Mouse (Mus musculus) CH12.LX (cell line): ENCODE data around the gene Pom121.

Experiments used
- CTCF ChIP-seq, 2 experiments: IDR thresholded peaks in 1 of 2; conservative IDR thresholded peaks in 1 of 2; 2 replicates each; pipeline ENCODE4 v1.5.1; 2011 to 2012; ENCODE audit warnings: low read depth in 2 of 2, low read length in 2 of 2, improper control_type of control experiment in 1 of 2, inconsistent platforms in 1 of 2, mild to moderate bottlenecking in 1 of 2, moderate library complexity in 1 of 2
- ZC3H11A ChIP-seq: IDR thresholded peaks from 2 replicates; pipeline ENCODE4 v1.6.1; 2012; ENCODE audit warnings: low read depth, mild to moderate bottlenecking, inconsistent platforms, low read length, improper control_type of control experiment

DNA sequence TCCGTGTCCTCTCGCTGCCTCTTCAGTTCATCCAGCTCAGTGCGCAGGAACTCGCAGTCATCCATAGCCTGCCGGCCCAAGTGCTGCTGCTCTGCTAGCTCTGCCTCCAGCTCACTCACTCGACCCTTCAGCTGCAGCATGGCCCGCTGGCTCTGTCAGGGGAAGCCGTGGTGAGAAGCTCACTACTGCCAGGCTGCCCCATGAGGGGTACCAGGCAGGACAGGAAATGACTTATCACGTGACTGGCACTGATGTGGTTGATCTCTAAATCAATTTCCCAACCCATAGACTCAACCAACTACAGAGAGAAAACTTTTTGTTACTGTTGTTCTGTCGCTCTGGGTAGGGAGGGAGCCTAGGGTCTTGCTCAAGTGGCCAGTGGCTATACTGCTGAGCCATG is 40.7 kb upstream of the Pom121 start:
- no peak for TF ChIP-seq ZC3H11A
- TF ChIP-seq CTCF (conservative IDR thresholded peaks at IDR 0.05 in 1 of 2, IDR thresholded peaks at IDR 0.05 in 1 of 2; ENCODE audit: low read depth in 2 of 2, low read length in 2 of 2): no peak
